Mouse (Mus musculus) heart, adult 9 months (tissue): Measurements from ENCODE around the gene Polr3e.

Experiments used
- DNase-seq, 2 experiments: peaks; one replicate each; pipeline ENCODE4 v3.0.0; 2022; ENCODE audit warnings: low spot score in 2 of 2

Gene Polr3e

GRCm38 (mm10) chr7:120917592-120918461, at the start of gene Polr3e:
Polr3e (plus strand) TSS chr7:120917744.
- peak; percentile 96 to 100 for DNase-seq

GRCm38 (mm10) chr7:120869883-120870282, 47.7 kb upstream of the Polr3e start:
- no peak for DNase-seq

GRCm38 (mm10) chr7:120870431-120871008, 47.0 kb upstream of the Polr3e start:
- DNase-seq, result no peak

DNA sequence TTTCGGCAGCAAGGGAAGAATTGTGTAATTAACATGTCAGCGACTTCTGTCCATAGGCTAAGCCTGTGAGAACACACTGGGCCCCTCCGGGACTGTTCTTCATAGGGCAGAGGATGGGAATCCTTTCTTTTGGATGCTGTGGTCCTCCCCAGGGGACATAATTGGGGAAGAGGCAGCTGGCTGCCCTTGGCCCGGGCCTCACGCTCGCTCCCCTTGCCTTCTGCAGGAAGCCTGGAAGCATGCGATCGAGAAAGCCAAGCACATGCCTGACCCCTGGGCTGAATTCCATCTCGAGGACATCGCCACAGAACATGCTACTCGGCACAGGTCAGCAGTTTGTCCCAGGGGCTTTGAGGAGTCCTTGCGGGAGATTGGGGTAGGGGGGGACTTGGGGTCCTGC, 44.5 kb upstream of the Polr3e start:
- DNase-seq, result peak; percentile 37 to 58

DNA sequence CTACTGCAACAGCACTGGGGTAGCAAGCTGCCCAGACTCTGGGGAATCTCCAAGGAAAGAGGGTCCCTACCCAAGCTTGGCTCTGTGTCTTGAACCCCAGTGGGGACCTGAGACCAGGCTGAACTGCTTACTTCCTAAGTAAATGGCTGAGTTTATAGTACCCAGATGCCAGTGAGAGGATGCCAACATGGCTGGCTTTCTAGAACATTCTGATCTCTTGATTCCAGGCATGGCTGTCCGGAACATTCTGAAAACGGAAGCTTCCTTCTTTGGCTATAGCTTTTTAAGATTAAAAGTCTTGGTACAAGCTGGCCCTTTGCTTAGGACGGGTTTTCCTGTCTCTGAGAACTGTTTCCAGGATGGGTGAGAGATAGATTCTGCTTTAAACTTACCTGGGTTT, 43.5 kb upstream of the Polr3e start:
- DNase-seq, result no peak

- DNase-seq, result no peak
These were observed 42.6 kb upstream of the Polr3e start for GRCm38 (mm10) chr7:120874764-120875539.

DNA sequence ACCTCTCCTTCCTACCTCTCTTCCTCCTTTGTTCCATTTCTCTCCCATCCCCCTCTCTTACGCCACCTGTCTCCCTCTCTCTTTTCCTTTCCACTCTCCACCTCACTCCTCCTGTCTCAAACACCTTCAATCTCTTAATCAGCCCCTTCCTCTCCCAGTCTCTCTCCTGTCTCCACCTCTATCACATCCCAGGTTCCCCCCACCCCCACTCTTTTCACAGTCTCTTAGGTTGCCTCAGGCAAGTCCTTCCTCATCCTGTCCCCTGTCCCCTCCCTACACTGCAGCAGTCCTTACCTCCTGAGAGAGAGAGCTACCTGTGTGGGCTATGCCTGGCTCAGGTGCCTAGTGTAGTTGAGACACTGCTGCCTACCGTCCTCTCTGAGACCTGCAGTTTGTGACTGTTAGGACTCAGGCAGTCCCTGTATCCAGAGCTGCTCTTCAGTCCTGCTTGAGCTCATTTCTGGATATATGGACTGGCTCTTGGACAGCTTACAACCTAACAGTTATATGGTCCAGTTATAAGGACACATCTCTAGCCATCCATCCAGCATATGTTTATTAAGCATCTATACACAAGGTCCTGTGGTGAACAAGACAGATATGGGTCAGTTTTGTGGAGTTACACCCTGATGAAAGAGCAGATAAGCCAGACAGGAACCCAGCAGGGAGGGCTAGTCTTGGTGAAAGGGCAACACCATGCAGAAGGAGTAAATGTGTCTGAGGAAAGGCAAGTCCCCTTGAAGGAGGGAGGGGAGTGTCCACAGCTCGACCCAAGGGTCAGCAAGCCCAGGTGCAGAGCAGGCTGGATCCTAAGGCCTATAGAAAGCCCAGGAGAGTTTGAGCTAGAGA, 41.8 kb upstream of the Polr3e start:
- no peak for DNase-seq

- DNase-seq, result no peak
These were observed 39.3 kb upstream of the Polr3e start for GRCm38 (mm10) chr7:120878271-120878670.

- DNase-seq, result no peak
These were observed 37.6 kb upstream of the Polr3e start for GRCm38 (mm10) chr7:120879972-120880371.

GRCm38 (mm10) chr7:120880770-120881169, 36.8 kb upstream of the Polr3e start:
- DNase-seq, result no peak

GRCm38 (mm10) chr7:120881451-120881850, 36.1 kb upstream of the Polr3e start:
- no peak for DNase-seq

DNA sequence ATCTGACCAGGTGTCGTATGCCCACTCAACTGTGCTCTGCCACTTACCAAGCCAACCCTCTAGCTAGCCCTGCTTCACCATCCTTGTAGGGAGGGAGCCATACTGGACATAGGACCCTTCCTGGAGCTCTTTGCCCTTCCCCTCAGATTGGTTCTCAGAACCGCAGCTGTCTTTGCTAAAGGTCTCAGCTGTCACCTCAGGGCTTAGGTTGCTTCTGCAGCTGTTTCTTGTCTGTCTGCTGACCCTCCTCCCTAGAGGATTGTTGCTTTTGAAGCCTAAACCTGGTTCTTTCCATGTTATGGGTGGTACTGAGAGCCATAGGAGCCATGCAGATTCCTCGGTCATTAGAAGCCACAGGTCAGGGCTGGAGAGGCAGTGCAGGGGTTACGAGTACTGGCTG, 34.9 kb upstream of the Polr3e start:
- no peak for DNase-seq

- no peak for DNase-seq
These were observed 33.8 kb upstream of the Polr3e start for GRCm38 (mm10) chr7:120883523-120884290.

DNA sequence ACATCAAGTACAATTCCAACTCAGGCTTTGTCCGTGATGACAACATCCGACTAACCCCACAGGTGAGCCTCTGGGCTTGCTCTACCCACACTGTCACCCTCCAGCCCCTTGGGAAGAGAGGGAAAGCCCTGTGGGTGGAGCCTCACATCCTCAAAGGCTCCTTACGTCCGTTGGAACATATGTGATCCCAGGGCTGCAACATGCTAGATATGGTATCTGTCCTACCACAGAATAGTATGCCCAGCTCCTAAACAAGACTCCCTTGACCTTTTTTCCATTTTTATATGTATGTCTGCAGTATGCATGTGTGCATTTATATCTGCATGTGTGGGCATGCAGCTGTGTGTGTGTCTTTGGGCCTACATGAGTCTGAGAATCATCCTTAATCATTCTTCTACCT, 32.8 kb upstream of the Polr3e start:
- no peak for DNase-seq

- DNase-seq, result no peak
These were observed 24.4 kb upstream of the Polr3e start for GRCm38 (mm10) chr7:120893123-120893522.

- no peak for DNase-seq
These were observed 20.5 kb upstream of the Polr3e start for GRCm38 (mm10) chr7:120897054-120897453.

DNA sequence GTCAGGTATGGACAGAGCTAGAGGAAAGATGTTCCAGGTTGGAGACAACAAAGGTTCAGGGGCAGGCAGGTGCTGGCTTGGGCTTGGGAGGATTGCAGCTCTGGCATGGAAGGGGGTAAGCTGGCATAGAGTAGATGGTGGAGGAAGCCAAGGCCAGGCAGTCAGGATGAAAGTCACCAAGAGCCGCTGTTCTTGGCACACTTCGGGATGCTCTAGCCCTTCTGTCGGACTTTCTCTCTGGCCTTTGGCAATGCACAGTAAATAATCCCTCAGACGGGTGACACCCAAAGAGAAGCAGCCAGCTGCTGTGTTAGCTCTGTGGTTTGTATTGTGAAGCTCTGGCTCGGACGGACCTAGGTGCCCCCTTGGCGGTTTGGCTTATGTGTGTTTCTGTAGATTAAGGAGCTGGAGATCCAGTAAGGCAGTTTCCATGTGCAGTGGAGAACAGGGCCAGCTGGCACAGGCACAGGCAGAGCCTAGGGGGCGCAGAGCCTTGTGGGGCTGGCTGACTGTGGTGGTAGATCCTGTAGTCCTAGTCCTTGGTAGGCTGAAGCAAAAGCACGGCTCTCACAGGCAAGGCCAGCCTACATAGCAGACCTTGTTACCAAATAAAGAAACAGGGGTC, 19.7 kb upstream of the Polr3e start:
- no peak for DNase-seq

DNA sequence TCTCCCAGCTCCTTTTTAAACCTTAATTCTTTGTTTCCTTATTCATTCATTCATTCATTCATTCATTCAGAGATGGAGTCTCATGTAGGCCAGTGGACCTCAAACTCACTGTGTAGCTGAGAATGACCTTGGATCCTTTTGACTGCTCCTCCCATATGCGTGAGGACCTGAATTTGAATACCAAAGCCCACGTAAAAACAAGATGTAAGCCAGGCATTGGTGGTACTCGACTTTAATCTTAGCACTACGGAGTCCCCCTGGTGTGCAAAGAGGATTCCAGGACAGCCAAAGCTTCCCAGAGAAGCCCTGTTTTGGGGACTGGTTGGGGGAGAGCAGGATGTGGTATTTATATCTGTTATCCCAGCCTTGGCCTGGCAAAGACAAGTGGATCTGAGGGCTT, 17.4 kb upstream of the Polr3e start:
- no peak for DNase-seq

DNA sequence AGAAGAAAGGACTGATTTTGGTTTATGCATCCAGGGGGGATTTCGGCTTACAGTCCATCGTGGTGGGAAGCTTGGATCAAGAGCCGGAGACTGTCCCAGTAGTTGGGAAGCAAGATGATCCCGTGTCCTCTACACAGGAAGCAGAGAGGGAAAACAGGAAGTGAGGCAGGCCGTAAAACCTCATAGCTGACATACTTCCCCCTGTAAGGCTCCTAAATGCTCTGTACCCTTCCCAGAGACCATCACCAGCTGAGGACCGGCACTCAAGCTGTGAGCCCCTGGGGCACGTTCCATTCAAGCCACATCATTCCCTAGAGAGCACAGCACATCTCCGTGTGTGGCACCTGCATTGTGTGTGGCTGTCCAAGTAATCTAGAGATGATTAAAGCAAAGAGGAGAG, 15.8 kb upstream of the Polr3e start:
- no peak for DNase-seq

DNA sequence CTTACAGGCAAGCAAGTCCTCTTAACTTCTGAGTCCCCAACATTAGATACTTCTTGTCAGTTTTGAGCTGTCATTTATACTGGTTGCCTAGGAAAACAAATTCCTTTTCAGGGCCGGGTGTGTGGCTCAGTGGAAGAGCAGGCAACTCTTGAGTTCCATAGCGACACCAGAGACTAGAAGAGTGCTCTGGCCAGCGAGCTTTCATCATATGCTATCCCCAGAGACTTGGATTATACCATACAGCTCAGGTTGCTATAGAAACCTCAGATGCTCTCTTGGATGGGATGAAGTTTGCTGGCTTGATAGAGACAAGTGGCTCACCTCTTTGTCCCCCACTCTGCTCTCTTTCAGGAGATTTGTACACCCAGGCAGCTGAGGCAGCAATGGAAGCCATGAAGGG, 14.6 kb upstream of the Polr3e start:
- no peak for DNase-seq
